Mouse (Mus musculus) cerebral cortex, adult 2 months (tissue): Measurements from ENCODE around the gene Lhfpl5.

Source experiments
- WGBS: fragments of 180-500 bp; shearing (Covaris S2); methylation state at CpG from one replicate; pipeline ENCODE4 v1.1.7; 2018; 5-methylcytosine and 5-hydroxymethylcytosine counted together

The Lhfpl5 gene

DNA sequence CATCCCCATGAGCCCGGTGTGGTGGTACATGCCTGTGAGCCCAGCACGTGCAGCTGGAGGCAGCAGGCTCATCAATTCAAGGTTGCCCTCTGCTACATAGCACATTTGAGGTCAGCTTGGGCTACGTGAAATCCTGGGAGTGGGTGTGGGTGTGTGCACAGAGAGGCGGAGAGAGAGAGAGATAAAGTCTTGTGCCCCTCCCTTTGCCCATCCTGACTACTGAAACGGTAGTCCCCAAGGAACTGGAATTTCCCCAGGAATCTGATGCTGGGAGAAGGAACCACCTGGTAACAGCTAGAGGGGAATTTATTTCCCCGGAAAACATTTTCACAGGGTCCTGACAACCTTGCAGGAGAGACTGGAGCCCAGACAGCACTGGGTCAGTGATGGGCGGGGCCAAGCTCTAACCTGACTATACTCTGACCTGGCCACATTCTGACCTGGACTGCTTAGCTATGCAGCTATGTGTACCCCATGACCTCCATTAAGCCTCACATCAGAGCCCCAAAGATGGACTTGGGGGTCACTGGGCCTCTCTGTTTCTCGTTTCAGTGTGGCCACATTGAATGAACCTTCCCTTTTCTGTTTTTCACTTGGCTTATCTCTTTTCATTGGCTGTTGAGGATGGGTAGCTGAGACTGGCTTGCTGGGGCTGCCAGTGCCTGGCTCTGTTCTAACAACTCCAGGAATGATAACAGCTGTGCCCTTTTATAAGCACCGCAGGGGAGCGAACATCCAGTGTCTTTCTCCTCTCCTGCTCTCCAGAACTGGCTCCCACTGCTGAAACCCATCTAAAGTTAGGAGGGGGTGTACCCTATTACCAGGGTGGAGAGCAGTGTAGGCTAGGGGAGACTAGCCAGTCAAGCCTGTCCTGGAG is 53.0 kb downstream of the Lhfpl5 start:
- 40% methylated on average over 10 of the region's 10 CpGs for WGBS

- 45% methylated on average over 3 of the region's 3 CpGs for WGBS
These were observed 53.7 kb downstream of the Lhfpl5 start for GRCm38 (mm10) chr17:28629125-28629524.
